Mouse (Mus musculus) liver, adult 2 months (tissue): ENCODE results near the gene Nkiras1. TPM values are rescaled to one million over a fixed set of nuclear protein-coding genes. Genes with fewer than 3 reads are reported as not detected.
A peak's percentile ranks its signal among the peaks of the same experiment; 100 is the strongest.
"Not testable (repeated sequence)": the region's sequence is repeated elsewhere in the genome, so short reads cannot be mapped to it uniquely, and the experiment has no call there.

Source experiments
- DNase-seq: peaks from one replicate; pipeline ENCODE4 v3.0.0-alpha.2; 2011; ENCODE audit warnings: low read depth, low spot score; ENCODE audit errors: extremely low read depth
- H3K27ac ChIP-seq: fragments of 200-500 bp; replicated peaks from 2 replicates; pipeline ENCODE4 v1.5.1; 2012; ENCODE audit warnings: low read depth, mild to moderate bottlenecking, control low read depth, inconsistent platforms, low read length; ENCODE audit not compliant: insufficient read depth
- H3K27me3 ChIP-seq: fragments of 200-500 bp; 2 replicates; pipeline ENCODE4 v1.6.1; 2012; ENCODE audit warnings: mild to moderate bottlenecking, moderate library complexity, low read length, inconsistent platforms; ENCODE audit not compliant: control insufficient read depth, insufficient read depth
- H3K36me3 ChIP-seq: fragments of 200-500 bp; 2 replicates; pipeline ENCODE4 v1.6.1; 2012; ENCODE audit warnings: low read length, inconsistent platforms; ENCODE audit not compliant: control insufficient read depth, insufficient read depth
- H3K4me1 ChIP-seq: fragments of 200-500 bp; 2 replicates; pipeline ENCODE4 v1.6.1; 2011; ENCODE audit warnings: low read length; ENCODE audit not compliant: control insufficient read depth, insufficient read depth
- H3K4me3 ChIP-seq: fragments of 200-500 bp; 2 replicates; pipeline ENCODE4 v1.5.1; 2011; ENCODE audit warnings: low read depth, mild to moderate bottlenecking, control low read depth, low read length, moderate library complexity; ENCODE audit not compliant: insufficient read depth
- H3K79me2 ChIP-seq: fragments of 200-500 bp; 2 replicates; pipeline ENCODE4 v1.6.1; 2012; ENCODE audit warnings: inconsistent platforms, mild to moderate bottlenecking, low read length, moderate library complexity; ENCODE audit not compliant: control insufficient read depth, insufficient read depth
- H3K9ac ChIP-seq: fragments of 200-500 bp; 2 replicates; pipeline ENCODE4 v1.6.1; 2012; ENCODE audit warnings: low read depth, mild to moderate bottlenecking, control low read depth, inconsistent platforms, low read length
- CTCF ChIP-seq: fragments of 200-500 bp; IDR thresholded peaks from 2 replicates; pipeline ENCODE4 v1.5.1; 2011; ENCODE audit warnings: low read depth, low read length, control low read depth
- POLR2A ChIP-seq: fragments of 200-500 bp; IDR thresholded peaks from 2 replicates; pipeline ENCODE4 v1.6.1; 2011; ENCODE audit warnings: low read length, control low read depth; ENCODE audit not compliant: insufficient read depth; ENCODE audit errors: extremely low read depth
- whole genome bisulfite sequencing: fragments of 180-500 bp; shearing (Covaris S2); methylation state at CpG from one replicate; pipeline ENCODE4 v1.1.7; 2018; 5-methylcytosine and 5-hydroxymethylcytosine counted together
- polyA plus RNA-seq: library from polyadenylated mRNA; depleted of rRNA; stranded (reverse); fragments of >200 nt; gene quantifications from 2 replicates; pipeline ENCODE4 v1.2.3, GENCODE M21; 2012
- total RNA-seq: library from RNA; depleted of rRNA; stranded (reverse); fragments of >200 nt; gene quantifications from 2 replicates; pipeline ENCODE4 v1.2.3, GENCODE M21; 2014

The Nkiras1 gene
- total and polyA plus RNA-seq, 2 experiments: 6.4 to 16.8 TPM

DNA sequence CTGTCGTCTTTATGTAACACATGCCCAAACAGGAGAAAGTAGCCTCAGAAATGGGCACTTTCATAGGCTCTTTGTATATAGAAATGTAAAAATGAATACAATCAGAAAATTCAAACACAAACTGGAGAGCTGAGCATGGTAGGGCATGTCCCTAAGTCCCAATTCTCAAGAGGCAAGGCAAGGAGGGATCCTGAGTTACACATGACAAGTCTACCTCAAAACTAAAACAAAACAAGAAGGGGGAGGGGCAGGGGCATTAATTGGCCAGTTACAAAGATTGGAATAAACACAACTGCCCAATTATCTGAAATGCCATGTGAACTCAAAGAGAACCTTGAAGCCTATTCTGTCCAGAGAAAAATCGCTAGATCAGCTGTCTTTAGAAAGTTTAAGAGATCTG lies 37.9 kb upstream of the Nkiras1 start:
- 80% methylated on average over 2 of the region's 2 CpGs for WGBS
- Histone ChIP-seq H3K27ac (no peak overlapping the region), H3K4me1 (peaks cover 28% of the 10 kb centered on the region), H3K27me3 (no peaks in the 10 kb centered on the region), H3K79me2 (peaks cover 40% of the 10 kb centered on the region), H3K4me3 (no peak overlapping the region), H3K9ac (no peak overlapping the region), H3K36me3 (peaks cover 3% of the 10 kb centered on the region; the same call in 1 of the 2 replicates)
- no peak for TF ChIP-seq CTCF
- TF ChIP-seq POLR2A: no peak
- peak; percentile 32 for DNase-seq

DNA sequence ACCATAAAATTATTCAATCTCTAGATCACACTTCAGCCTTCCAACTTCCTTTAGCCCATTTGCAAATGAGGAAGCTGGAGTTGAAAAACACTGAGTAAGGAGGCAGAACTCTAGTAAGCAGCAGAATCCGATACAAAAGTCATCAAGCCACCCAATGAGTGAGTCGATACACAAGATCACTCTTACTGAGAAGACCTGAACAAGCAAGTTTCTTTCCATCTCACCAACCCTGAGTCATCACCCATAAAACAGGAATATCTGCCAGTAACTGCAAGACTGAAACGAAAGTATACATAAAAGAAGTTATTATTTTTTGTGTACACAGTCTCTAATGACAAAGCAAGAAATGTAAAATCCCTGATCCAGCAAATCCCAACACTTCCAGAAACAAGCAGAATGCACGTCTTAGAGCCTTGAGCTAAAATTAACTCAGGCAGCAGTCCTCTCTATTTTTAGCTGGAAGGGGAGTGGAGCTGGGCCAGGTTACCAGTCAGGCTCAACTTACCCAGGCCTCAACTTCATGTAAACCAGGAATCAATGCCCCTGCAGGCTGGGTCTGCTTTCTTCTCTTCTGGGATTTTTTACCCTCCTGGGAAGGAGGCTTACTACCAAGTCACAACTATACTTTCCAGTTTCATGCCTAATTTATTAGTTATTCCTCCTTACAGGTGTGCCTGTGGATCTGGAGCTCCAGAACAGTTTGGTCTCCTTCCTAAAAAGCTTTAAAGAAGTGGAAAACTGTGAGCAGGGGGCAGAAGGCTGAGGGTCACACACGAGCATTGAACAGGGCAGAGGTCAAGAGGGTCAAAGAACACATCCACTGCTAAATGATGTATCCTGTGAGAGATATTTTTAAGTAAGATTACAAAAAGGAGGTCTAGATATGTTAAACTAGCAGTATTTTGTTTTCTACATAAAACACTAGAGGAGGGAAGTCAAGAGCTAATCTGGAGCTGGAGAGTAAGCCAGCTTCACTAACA lies 36.7 kb upstream of the Nkiras1 start:
- peak overlapping the region; percentile 83 for H3K27ac ChIP-seq
- TF ChIP-seq POLR2A (no peak), CTCF (no peak)
- H3K4me3 ChIP-seq: no peak overlapping the region
- peak overlapping the region; percentile 35 for H3K9ac ChIP-seq
- H3K79me2 ChIP-seq: peaks cover 32% of the 10 kb centered on the region; the same call in 1 of the 2 replicates
- DNase-seq: peak; percentile 75
- no peaks in the 10 kb centered on the region; the same call in 1 of the 2 replicates for H3K36me3 ChIP-seq
- peaks cover 28% of the 10 kb centered on the region for H3K4me1 ChIP-seq
- 29% methylated on average over 5 of the region's 5 CpGs for WGBS
- no peaks in the 10 kb centered on the region for H3K27me3 ChIP-seq

DNA sequence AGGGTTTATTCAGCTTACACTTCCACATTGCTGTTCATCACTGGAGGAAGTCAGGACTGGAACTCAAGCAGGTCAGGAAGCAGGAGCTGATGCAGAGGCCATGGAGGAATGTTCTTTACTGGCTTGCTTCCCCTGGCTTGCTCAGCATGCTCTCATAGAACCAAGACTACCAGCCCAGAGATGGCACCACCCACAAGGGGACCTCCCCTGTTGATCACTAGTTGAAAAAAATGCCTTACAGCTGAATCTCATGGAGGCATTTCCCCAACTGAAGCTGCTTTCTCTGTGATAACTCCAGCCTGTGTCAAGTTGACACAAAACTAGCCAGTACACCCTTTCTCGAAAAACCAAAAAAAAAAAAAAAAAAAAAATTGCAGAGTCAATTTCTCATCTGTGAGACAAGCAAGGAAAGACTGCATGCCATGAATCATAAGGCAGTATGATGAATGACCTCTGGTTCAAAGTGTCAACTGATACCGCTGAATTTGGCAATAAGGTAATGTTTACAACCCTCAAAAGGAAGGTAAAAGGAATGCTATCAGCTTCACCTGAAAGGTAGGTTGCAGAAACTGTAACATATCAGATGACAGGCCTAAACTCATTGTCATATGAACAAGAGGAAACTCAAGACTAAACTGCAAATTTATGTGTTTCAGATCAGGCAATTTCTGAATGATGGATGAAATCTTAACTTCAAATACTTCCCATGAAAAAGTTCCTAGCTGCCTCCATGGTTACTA lies 34.3 kb upstream of the Nkiras1 start:
- DNase-seq: peak; percentile 94
- H3K4me3 ChIP-seq, H3K9ac ChIP-seq, H3K36me3 ChIP-seq, H3K27me3 ChIP-seq: not testable (repeated sequence)
- 21% methylated on average over 2 of the region's 2 CpGs for WGBS
- peak overlapping the region; percentile 42 for H3K27ac ChIP-seq
- peaks cover 26% of the 10 kb centered on the region; the same call in 1 of the 2 replicates for H3K79me2 ChIP-seq
- H3K4me1 ChIP-seq: peaks cover 28% of the 10 kb centered on the region

DNA sequence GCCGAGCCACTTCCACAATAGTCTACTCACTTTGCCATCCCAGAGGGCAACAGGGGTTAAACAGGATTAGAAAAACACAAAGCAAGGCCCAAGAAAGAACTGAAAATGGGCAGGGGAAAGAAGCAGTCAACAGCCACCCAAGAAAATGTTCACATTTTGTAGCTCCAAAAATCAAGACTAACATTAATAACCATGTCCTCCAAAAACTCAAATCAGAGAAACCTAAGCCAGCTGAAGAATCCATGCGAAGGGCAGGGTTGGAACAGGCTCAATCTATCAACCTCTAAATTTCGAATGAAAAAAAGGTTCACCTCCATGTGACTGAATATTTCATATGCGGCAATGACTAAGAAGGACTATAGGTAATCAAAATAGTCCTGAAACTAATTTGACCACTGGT lies 33.6 kb upstream of the Nkiras1 start:
- DNase-seq: no peak
- Histone ChIP-seq H3K9ac (peak overlapping the region; percentile 19; the same call in 1 of the 2 replicates), H3K4me3 (peak overlapping the region; percentile 88; the same call in 1 of the 2 replicates), H3K27ac (peak overlapping the region; percentile 60), H3K79me2 (peaks cover 22% of the 10 kb centered on the region; the same call in 1 of the 2 replicates), H3K4me1 (peaks cover 25% of the 10 kb centered on the region), H3K27me3 (no peaks in the 10 kb centered on the region), H3K36me3 (no peaks in the 10 kb centered on the region; the same call in 1 of the 2 replicates)
- 34% methylated on average over 4 of the region's 4 CpGs for WGBS
- no peak for TF ChIP-seq CTCF
- TF ChIP-seq POLR2A: no peak

DNA sequence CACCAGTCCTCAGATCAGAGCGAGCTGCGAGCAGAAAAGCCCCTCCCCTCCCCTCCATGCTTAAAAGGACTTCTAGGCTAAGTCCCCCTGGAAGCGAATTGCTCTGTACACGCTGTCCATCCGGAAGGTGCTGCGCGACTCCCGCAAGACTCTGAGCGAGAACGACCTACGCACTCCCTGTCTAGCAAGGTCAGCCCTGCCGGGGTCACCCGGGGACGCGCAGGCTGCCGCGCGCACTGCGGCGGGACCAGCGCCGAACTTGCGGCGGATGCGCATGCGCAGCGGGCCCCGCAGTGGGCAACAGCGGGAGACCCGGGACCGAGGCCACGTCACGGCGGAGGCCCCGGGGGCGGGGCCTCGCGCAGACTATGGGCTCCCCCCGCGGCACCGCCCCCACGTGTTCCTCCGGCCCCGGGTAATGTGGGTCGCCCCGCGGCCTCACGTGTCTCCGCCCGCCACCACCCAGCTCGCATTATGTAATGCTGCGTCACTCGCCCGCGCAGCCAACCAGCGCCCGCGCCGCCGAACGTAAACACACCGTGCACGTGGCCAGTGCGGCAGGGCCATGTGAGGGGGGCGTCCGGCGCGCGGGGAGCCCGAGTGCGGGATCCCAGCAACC lies 32.7 kb upstream of the Nkiras1 start:
- Histone ChIP-seq H3K27ac (peak overlapping the region; percentile 100), H3K79me2 (peaks cover 14% of the 10 kb centered on the region; the same call in 1 of the 2 replicates), H3K36me3 (no peaks in the 10 kb centered on the region; the same call in 1 of the 2 replicates), H3K4me3 (peak overlapping the region; percentile 88), H3K4me1 (peaks cover 20% of the 10 kb centered on the region), H3K27me3 (no peaks in the 10 kb centered on the region), H3K9ac (peak overlapping the region; percentile 99)
- peak; percentile 82 for DNase-seq
- under 1% methylated on average over 71 of the region's 71 CpGs for WGBS
- TF ChIP-seq POLR2A (peak; percentile 55; the same call in 1 of the 2 replicates), CTCF (no peak)
